Mouse (Mus musculus): ENCODE data around the gene Lkaaear1. TPM values are rescaled to one million over a fixed set of nuclear protein-coding genes. Genes with fewer than 3 reads are reported as not detected.

Gene Lkaaear1
- not detected for polyA plus RNA-seq (2017; shearing (Covaris generic))

GRCm38 (mm10) chr2:181698241-181698640 lies at the start of gene Lkaaear1:
Gene Lkaaear1, minus strand, starts transcription at chr2:181698442.

GRCm38 (mm10) chr2:181714903-181715326 lies 16.7 kb upstream of the Lkaaear1 start, which contains the start of gene Oprl1:
Gene Oprl1, plus strand, starts transcription at chr2:181715016.

GRCm38 (mm10) chr2:181693339-181694280 lies 4.6 kb downstream of the Lkaaear1 start, which contains the start of gene Rgs19:
Gene Rgs19, minus strand, starts transcription at chr2:181693977.

GRCm38 (mm10) chr2:181679951-181680715 lies 18.1 kb downstream of the Lkaaear1 start, which contains the start of gene Tcea2:
Gene Tcea2, plus strand, starts transcription at chr2:181680310.

GRCm38 (mm10) chr2:181671326-181671725 lies 26.9 kb downstream of the Lkaaear1 start, which contains the start of gene Sox18:
Gene Sox18, minus strand, starts transcription at chr2:181671640.

GRCm38 (mm10) chr2:181656734-181657133 lies 41.5 kb downstream of the Lkaaear1 start, which contains the start of gene Gm29797:
Gene Gm29797, plus strand, starts transcription at chr2:181657034.

Other genes with a start within 250 kb of the Lkaaear1 start
- gene Zbtb46, start 239.0 kb downstream of the Lkaaear1 start, polyA plus RNA-seq (2017; shearing (Covaris generic)), result 0.42 TPM
- gene Abhd16b, start 205.2 kb downstream of the Lkaaear1 start, polyA plus RNA-seq (2017; shearing (Covaris generic)), result not detected
- gene Tpd52l2, start 201.3 kb downstream of the Lkaaear1 start, polyA plus RNA-seq (2017; shearing (Covaris generic)), result 86.9 TPM
- gene Dnajc5, start 178.0 kb downstream of the Lkaaear1 start, polyA plus RNA-seq (2017; shearing (Covaris generic)), result 167 TPM
- 130 TPM for gene Uckl1, start 113.5 kb downstream of the Lkaaear1 start, polyA plus RNA-seq (2017; shearing (Covaris generic))
- 90.9 TPM for gene Prpf6, start 106.6 kb downstream of the Lkaaear1 start, polyA plus RNA-seq (2017; shearing (Covaris generic))
- 33.9 TPM for gene Zfp512b, start 105.6 kb downstream of the Lkaaear1 start, polyA plus RNA-seq (2017; shearing (Covaris generic))
- gene Samd10, start 99.2 kb downstream of the Lkaaear1 start, polyA plus RNA-seq (2017; shearing (Covaris generic)), result 9.2 TPM
- gene Gm29797, start 41.4 kb downstream of the Lkaaear1 start, polyA plus RNA-seq (2017; shearing (Covaris generic)), result not detected
- not detected for gene Sox18, start 26.8 kb downstream of the Lkaaear1 start, polyA plus RNA-seq (2017; shearing (Covaris generic))
- 21.1 TPM for gene Tcea2, start 18.1 kb downstream of the Lkaaear1 start, polyA plus RNA-seq (2017; shearing (Covaris generic))
- gene Rgs19, start 4.5 kb downstream of the Lkaaear1 start, polyA plus RNA-seq (2017; shearing (Covaris generic)), result 142 TPM
- 0.35 TPM for gene Oprl1, start 16.6 kb upstream of the Lkaaear1 start, polyA plus RNA-seq (2017; shearing (Covaris generic))
- gene Myt1, start 64.9 kb upstream of the Lkaaear1 start, polyA plus RNA-seq (2017; shearing (Covaris generic)), result not detected
- 73.2 TPM for gene Pcmtd2, start 139.4 kb upstream of the Lkaaear1 start, polyA plus RNA-seq (2017; shearing (Covaris generic))
- gene Polr3k, start 165.9 kb upstream of the Lkaaear1 start, polyA plus RNA-seq (2017; shearing (Covaris generic)), result 21.2 TPM

Data from naive thymus-derived CD4-positive, alpha-beta T cell, adult 5 months (primary cell).